ENCODE assay signal across 8 mouse cellular contexts in genomic region chr17:25579332-25580047, GRCm38 (mm10). TPM values are rescaled to one million over a fixed set of nuclear protein-coding genes. Genes with fewer than 3 reads are reported as not detected.
DNase-seq lines count a peak whose midpoint lies in the region; ATAC-seq and TF ChIP-seq lines count a peak whose summit lies in the region.

No protein-coding gene starts in this region.

- H3K4me1 ChIP-seq in E14TG2a.4 (replicated peaks; ENCODE audit: low read depth, low read length) = peaks cover 52% of the 10 kb centered on the region
- H3K4me1 ChIP-seq in forebrain, embryonic 10.5 days = peaks cover 52% of the 10 kb centered on the region
- peaks cover 23% of the 10 kb centered on the region for H3K4me1 ChIP-seq in kidney, embryonic 15.5 days
- peaks cover 24% of the 10 kb centered on the region; the same call in 1 of the 2 replicates for H3K4me1 ChIP-seq in neural tube, embryonic 12.5 days

- H3K9ac ChIP-seq in kidney, embryonic 15.5 days = peak overlapping the region; percentile 66
- peak overlapping the region; percentile 76 for H3K9ac ChIP-seq in neural tube, embryonic 12.5 days

- H3K27me3 ChIP-seq in E14TG2a.4 (ENCODE audit: insufficient read depth, low read length) = peaks cover 35% of the 10 kb centered on the region
- peaks cover 24% of the 10 kb centered on the region for H3K27me3 ChIP-seq in forebrain, embryonic 10.5 days (ENCODE audit: poor library complexity, severe bottlenecking)
- H3K27me3 ChIP-seq in kidney, embryonic 15.5 days = peaks cover 6% of the 10 kb centered on the region; the same call in 1 of the 2 replicates
- no peaks in the 10 kb centered on the region for H3K27me3 ChIP-seq in neural tube, embryonic 12.5 days (replicated peaks)

- ATAC-seq in kidney, embryonic 15.5 days (replicated peaks; ENCODE audit: low FRiP score) = peak; percentile 73
- ATAC-seq in neural tube, embryonic 12.5 days (ENCODE audit: low FRiP score, low read depth) = peak; percentile 56

- H3K4me2 ChIP-seq in kidney, embryonic 15.5 days = peak overlapping the region; percentile 91
- H3K4me2 ChIP-seq in neural tube, embryonic 12.5 days (replicated peaks) = peak overlapping the region; percentile 73

- H3K36me3 ChIP-seq in E14TG2a.4 (ENCODE audit: insufficient read depth, low read length) = peaks cover 8% of the 10 kb centered on the region; the same call in 1 of the 2 replicates
- peaks cover 8% of the 10 kb centered on the region for H3K36me3 ChIP-seq in forebrain, embryonic 10.5 days (replicated peaks)
- peaks cover 3% of the 10 kb centered on the region for H3K36me3 ChIP-seq in kidney, embryonic 15.5 days
- no peaks in the 10 kb centered on the region for H3K36me3 ChIP-seq in neural tube, embryonic 12.5 days

- no peak for TF ChIP-seq CTCF in E14TG2a.4 (conservative IDR thresholded peaks at IDR 0.05; ENCODE audit: low read length)

- peak overlapping the region; percentile 89 for H3K4me3 ChIP-seq in E14TG2a.4 (replicated peaks; ENCODE audit: low read length)
- peak overlapping the region; percentile 79 for H3K4me3 ChIP-seq in forebrain, embryonic 10.5 days
- peak overlapping the region; percentile 74 for H3K4me3 ChIP-seq in kidney, embryonic 15.5 days (replicated peaks)
- H3K4me3 ChIP-seq in neural tube, embryonic 12.5 days = peak overlapping the region; percentile 69

- no peaks in the 10 kb centered on the region for H3K9me3 ChIP-seq in E14TG2a.4 (ENCODE audit: low read length)
- H3K9me3 ChIP-seq in forebrain, embryonic 10.5 days = no peaks in the 10 kb centered on the region
- no peaks in the 10 kb centered on the region for H3K9me3 ChIP-seq in kidney, embryonic 15.5 days (replicated peaks)
- no peaks in the 10 kb centered on the region for H3K9me3 ChIP-seq in neural tube, embryonic 12.5 days

- peak; percentile 7 for DNase-seq in gastrocnemius, adult 18-20 months (ENCODE audit: low spot score)
- DNase-seq in gastrocnemius, postnatal 25 days = no peak
- no peak for DNase-seq in forebrain, embryonic 10.5 days (ENCODE audit: extremely low spot score, low spot score)
- DNase-seq in right cerebral cortex, adult 2 months (ENCODE audit: low spot score in 2 of 2) = no peak
- no peak for DNase-seq in layer of hippocampus, postnatal 25 days (ENCODE audit: extremely low spot score in 1 of 2, low spot score in 1 of 2)

- WGBS in forebrain, embryonic 10.5 days = 7% methylated on average over 21 of the region's 21 CpGs
- 5% methylated on average over 21 of the region's 21 CpGs for WGBS in kidney, embryonic 15.5 days
- 6% methylated on average over 21 of the region's 21 CpGs for WGBS in neural tube, embryonic 12.5 days

- peak overlapping the region; percentile 93 for H3K27ac ChIP-seq in forebrain, embryonic 10.5 days
- peak overlapping the region; percentile 78 for H3K27ac ChIP-seq in kidney, embryonic 15.5 days
- H3K27ac ChIP-seq in neural tube, embryonic 12.5 days = no peak overlapping the region

RNA-seq across cellular contexts. Expression of gene Lmf1, which starts 0.6 kb away (rescaled TPM):
- total RNA-seq in gastrocnemius, adult 18-20 months (2021) = 10 to 100 TPM; 11.3 to 12.6 TPM
- total RNA-seq in gastrocnemius, postnatal 25 days (2021) = 10 to 100 TPM; 11.6 to 16.6 TPM
- 22.0 and 24.0 TPM in 2 replicates for polyA plus RNA-seq in forebrain, embryonic 10.5 days (2016; fragmentation: Nextera tagmentation; extraction: Ambion mirVana)
- 30.9 and 32.1 TPM in 2 replicates for polyA plus RNA-seq in kidney, embryonic 15.5 days (2015; fragmentation: Nextera tagmentation; extraction: Ambion mirVana)
- polyA plus RNA-seq in neural tube, embryonic 12.5 days (2016; fragmentation: Nextera tagmentation; extraction: Ambion mirVana) = 25.2 and 25.8 TPM in 2 replicates
- 10 to 100 TPM; 24.9 to 34.0 TPM for total RNA-seq in layer of hippocampus, postnatal 25 days (2021)

RNA-seq across cellular contexts. Expression of gene Sox8, which starts 9.0 kb away (rescaled TPM):
- under 1 TPM; 0.37 to 0.59 TPM for total RNA-seq in gastrocnemius, adult 18-20 months (2021)
- 1 to 10 TPM; 1.4 to 2.3 TPM for total RNA-seq in gastrocnemius, postnatal 25 days (2021)
- polyA plus RNA-seq in forebrain, embryonic 10.5 days (2016; fragmentation: Nextera tagmentation; extraction: Ambion mirVana) = 10.9 and 12.1 TPM in 2 replicates
- polyA plus RNA-seq in kidney, embryonic 15.5 days (2015; fragmentation: Nextera tagmentation; extraction: Ambion mirVana) = 5.1 and 5.9 TPM in 2 replicates
- 8.1 and 9.5 TPM in 2 replicates for polyA plus RNA-seq in neural tube, embryonic 12.5 days (2016; fragmentation: Nextera tagmentation; extraction: Ambion mirVana)
- total RNA-seq in layer of hippocampus, postnatal 25 days (2021) = 10 to 100 TPM; 61.9 to 67.1 TPM

Comparison
In these comparisons a context has a peak if more than half of its experiments do, and no peak if none do; other contexts are left out.
1. RNA of gene Sox8, which starts 9.0 kb away (total RNA-seq): 61.9 to 67.1 TPM in layer of hippocampus, postnatal 25 days; 1.4 to 2.3 TPM in gastrocnemius, postnatal 25 days and 0.37 to 0.59 TPM in gastrocnemius, adult 18-20 months; every median in the first group is over 10 times any median in the second.
2. Peak in every context shown above with its lines, with median percentiles within 50 percentile points of each other: H3K4me3 ChIP-seq.